Mouse (Mus musculus): ENCODE measurements at regions not wholly inside any gene's neighbourhood (a gene's known extent, or its start where the extent isn't known, plus 50 kb on each side); places are given as distances from the start of the nearest gene placed in this dataset.

DNA sequence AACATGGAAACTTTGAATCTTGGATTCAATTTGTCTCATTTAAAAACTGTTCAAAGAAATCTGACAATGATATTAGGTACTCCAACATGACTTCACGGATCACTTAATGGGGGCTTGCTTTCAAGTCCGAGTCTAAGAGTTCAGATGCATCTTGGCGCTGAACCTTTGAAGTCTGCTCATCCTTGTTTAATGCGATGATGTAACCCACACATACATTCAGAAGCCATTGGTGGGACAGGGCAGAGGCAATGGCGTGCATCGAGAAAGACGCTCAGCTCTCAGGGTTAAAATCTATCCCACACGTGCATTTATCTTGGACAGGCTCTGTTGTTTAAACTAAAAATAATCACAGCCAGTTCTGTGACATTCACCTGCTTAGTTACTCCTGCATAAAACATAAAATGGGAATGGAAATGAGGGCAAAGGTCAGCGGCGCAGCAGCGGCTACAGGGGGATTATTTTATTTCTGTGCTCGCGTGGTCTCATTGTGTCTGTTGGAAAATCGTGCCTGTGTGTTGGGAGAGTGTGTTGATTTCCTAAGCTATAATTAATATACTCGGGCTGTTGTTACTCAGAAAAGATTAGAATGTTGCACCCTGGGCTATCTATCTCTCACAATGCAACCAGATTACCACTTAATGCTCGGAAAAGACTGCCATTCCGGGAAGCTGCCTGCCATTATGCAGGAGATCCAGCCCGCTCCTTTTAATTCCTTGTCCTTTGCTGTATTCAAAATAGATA lies 754.5 kb downstream of the Nedd1 start:
- no peak for DNase-seq (ENCODE audit: low spot score in 2 of 2)

DNA sequence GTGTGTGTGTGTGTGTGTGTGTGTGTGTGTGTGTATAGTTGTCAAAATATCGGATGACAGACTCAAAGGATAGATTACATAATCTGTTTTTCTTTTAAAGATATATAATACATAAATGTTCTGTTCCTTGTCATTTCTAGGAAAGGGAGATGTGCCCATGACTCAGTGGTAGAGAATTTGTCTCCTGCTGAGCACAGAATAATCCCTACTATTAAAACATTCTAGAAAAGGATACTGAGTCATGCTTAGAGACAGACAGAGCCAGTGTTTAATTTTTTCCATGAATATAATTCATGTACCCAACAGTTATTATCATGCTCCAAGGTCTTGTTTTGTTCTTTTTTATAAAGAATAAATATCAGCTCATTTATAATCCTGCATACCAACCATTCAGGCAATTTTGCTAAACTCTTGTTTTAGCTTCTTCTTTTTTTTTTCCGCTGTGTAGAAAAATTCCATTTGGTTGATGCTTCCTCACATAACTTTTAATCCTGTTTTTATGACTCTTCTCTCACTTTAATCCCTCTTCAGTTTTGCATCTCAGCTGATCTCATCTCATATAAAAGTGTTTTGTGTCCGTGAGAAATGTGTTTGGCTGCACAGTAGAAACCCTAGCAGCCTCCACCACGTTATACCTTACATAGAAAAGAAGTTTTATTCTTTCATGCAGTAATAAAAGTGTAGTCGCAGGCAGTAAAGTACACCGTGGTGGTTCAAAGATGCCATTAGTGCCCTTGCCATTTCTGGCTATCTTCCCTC lies 762.3 kb downstream of the Nedd1 start:
- DNase-seq (ENCODE audit: low spot score in 2 of 2) = no peak

DNA sequence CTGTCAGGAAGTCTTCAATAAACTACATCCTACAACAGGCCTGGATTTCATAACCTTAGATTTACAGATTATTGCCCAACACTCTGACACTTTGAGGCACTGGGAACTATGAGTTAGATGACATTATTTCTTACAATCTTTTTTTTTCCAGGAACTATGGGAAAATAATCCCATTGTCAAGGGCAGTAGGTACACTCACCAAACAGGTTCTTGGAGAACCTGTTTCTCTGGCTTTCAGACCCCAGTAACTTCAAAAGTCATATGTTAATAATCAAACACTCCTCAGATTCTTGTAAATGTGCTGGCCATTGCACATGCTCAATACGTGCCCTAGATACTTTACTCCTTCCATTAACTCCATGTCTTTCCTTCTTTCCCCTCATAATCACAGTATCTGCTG lies 769.1 kb downstream of the Nedd1 start:
- no peak for DNase-seq (ENCODE audit: low spot score in 2 of 2)

DNA sequence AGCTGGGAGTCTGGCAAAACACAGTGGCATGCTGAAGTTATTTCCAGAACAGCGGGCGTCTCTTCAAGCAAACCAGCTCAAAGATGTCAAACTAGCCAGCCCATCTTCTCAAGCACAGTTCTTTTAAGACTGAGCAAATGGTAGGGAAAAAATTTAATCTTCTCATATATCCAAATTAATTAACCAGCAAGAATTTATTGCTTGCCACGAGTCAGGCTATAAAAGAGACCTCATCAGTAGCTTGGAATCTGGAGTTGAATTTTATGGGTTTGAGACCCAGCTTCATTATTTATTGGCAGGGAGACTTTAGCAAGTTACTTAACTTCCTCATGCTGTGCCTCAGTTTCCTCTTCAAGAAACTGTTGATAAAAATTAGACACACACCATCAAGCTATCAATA lies 742.5 kb upstream of the Tmpo start:
- no peak for DNase-seq (ENCODE audit: low spot score in 2 of 2)

DNA sequence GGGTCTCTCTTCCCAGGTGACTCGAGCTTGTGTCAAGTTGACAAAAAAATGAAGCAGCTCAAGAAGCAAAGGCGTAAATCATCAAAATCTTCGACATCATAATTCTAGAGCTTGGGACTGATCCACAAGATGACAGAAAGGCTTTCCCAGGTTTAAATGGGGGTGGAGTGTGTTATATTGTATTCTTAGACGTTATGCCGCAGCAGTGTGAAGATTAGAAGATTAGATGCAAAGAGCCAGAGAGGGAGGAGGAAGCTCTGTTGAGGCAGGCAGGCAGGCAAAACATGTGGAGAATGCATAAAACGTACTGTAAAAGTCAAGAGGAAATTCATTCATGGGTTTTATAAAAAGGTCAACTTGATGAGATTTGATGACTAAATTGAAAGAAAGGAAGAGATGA lies 708.7 kb upstream of the Tmpo start:
- no peak for DNase-seq (ENCODE audit: low spot score in 2 of 2)

DNA sequence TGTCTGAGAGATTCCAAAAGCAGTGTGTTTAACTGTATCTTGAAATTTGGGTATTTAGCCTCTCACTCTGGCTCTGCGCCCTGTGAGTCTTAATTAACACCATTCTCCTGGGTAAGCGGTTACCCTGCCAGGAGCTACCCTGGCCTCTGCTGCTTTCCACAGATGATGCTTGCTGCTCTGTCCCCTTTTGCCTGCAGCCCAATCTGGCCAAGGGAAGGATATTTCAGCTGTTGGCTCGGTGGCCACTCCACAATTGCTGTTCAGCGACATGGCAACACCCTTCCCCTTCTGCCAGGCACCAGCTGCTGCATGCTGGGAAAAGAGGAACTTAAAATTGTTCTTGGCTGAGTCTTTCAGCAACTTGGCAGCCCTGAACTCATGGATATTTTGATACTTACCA lies 707.4 kb upstream of the Tmpo start:
- DNase-seq (ENCODE audit: low spot score in 2 of 2) = peak in 1 of 2 experiments; percentile 46

DNA sequence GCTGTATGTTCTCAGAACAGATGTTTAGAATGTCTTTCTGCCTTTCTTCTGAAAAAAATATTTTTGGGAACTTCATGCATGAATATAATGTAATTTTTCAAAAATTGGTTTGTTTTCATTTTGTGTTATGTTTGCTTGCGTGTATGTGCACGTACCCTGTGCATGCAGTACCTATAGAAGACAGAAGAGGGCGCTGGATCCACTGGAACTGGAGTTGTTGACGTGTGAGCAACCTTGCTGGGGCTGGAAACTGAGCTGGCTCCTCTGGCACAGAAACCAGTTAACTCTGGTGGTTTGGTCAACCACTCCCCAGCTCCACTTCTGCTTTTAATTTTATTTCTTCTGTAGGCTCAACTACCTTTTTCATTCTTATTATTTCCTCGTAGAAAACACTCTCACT lies 702.0 kb upstream of the Tmpo start:
- no peak for DNase-seq (ENCODE audit: low spot score in 2 of 2)

DNA sequence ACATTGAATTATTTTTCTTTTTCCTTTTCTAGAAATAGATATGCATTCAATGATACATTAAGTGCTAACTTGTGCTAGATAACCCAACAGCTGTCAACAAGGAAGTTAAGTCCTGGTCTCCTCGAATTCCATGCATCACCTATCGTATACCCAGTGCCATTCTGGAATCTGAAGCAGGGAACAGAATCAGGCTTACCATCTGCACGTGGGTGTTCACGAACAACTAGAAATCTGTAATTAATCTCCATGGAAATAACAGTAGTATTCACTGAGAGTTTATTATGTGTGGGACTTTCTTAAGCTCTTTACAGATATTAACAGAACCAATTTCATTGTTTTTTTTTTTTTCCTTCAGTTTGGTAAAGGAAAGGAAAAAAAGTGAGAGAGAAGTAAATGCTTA lies 701.4 kb upstream of the Tmpo start:
- peak in 1 of 2 experiments; percentile 54 for DNase-seq (ENCODE audit: low spot score in 2 of 2)

DNA sequence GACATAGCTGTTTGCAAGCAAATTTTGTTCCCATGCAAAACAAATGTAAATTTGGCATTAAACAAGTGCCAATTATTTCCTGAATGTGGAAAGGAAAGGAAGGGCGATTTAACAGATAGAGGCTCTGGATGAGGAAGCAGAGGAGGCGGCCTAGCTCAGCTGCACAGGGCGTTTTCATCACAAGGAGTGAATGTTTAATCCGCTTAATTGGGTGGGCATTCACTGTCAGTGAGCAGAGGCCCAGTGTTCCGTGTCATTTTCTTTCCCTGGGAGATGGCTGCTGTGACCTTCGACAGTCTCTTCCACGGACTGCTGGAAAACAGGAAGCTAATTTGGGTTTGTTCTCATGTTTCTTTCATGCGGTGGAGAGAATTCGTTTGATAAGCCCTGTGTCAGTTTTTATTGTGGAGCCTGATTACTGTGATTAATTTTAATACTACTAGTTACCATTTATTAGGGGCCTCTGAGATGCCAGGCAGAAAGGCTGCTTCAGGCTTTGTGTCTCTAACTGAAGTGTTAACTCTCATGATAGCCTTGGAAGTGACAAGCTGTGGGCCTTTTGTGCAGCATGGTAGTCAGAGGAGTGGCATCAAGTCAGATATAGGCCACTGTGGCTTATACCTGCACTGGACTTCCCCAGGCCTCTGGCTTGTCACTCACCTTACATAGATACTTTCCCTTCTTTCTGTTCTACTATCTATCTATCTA lies 700.6 kb upstream of the Tmpo start:
- DNase-seq (ENCODE audit: low spot score in 2 of 2) = no peak

DNA sequence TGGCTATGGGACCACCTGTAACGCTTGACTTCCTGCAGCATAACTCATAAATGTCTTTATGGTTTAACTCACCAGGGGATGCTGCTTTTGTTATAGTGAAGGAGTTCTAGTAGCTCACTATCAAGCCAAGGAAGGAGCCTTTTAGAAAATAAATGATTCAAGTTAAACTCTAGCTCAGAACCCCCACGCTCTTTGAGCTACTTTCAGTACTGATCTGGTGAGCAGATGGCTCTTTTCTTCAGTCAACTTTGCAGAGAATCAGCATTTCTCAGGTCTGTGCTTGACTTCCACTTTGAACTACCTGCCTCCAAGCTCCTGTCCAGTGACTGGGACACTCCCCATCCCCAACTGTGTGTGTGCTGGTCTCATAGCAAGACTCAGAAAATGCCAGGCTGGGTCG lies 694.3 kb upstream of the Tmpo start:
- DNase-seq (ENCODE audit: low spot score in 2 of 2) = peak in 1 of 2 experiments; percentile 20

DNA sequence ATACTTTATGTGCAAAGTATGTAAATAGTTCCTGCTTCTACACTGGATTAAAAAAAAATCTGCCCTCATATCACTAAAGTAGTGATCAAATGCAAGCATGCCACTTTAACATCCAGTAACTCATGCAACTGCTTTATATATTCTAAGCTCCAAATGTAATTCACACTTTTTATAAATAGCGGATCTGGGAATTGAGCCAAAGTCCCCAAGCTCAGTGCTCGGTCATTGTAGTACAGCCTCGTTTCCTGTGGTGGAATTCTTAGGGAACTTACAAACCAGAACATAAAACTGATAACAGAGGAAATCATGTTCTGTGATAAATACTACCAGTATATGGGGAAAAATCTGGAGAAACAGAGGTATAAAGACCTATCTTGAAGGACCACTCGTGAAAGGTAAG lies 690.1 kb upstream of the Tmpo start:
- no peak for DNase-seq (ENCODE audit: low spot score in 2 of 2)

DNA sequence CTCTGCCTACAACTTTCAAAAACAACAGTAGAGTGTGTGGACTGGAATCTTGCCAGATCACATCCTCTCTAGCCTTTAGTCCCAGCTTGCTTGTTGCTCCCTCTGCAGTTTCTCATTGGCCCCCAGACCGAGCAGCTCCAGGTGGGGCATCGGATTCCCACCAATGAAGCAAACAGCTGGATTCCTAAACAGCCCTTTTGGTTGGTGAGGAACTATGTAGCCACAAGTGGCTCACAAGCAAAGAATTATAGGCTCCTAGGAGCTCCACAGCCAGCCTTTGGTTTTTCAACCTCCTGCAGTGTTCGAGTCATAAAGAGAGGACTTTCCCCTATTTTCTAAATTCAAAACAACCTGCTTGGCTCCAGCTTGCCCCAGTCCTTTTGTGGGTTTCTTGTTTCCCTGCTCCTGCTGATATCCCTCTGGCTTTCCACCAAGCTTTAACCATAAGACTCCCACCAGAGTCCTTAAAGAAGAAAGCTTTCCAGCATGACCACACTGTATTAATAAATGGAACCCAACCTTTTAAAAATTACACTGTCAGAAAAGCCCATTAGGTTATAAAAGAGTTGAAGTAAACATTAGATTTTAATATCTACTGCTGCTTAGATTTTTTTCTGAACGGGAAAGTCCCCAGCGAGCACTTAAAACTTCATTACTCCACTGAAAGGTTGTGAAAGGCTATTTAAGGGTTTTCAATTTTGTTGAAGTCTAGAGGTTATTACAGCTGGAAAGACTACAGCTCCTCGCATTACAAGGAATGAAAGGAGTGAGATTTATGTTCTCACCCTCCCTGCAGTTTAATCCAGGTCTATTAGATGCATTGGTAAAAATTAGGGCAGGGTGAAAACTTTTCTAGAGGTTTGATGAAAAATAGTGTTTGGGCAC lies 677.8 kb upstream of the Tmpo start:
- no peak for DNase-seq (ENCODE audit: low spot score in 2 of 2)

DNA sequence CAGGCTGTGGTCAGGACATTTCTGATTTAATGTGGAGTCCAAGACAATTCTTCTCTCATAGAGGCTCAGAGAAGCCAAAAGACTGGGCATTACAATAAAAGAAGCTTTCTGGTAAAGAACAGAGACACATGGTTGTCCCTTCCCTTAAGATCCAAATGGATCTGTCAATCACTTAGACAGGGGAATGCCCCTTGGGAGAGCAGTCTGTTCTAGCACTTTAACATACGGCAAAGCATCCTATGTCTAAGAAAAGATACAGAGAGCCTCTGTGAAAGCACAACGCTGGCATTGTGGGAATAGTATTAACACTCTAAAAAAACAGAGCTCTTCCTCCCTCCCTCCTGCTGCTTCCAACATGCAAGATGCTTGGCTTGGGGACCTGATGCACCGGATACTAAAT lies 646.0 kb upstream of the Tmpo start:
- DNase-seq (ENCODE audit: low spot score in 2 of 2) = peak in 1 of 2 experiments; percentile 11

DNA sequence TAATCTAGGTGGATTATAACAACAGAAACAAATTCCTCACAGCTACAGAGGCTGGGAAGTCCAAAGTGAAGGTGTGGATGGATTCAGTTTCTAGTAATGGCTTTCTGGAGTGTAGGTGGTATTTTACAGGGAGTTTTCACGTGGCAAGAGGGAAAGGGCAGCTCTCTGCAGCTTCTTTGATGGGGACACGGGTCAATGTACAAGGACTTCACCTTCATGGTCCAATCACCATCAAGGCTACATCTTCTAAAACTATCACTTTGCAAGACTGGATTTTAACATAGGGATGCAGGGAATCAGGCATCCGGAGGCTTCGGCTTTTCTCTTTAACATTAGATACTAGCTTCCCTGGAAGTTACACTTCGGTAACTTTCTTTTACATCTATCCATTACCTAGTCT lies 642.4 kb upstream of the Tmpo start:
- DNase-seq (ENCODE audit: low spot score in 2 of 2) = no peak

DNA sequence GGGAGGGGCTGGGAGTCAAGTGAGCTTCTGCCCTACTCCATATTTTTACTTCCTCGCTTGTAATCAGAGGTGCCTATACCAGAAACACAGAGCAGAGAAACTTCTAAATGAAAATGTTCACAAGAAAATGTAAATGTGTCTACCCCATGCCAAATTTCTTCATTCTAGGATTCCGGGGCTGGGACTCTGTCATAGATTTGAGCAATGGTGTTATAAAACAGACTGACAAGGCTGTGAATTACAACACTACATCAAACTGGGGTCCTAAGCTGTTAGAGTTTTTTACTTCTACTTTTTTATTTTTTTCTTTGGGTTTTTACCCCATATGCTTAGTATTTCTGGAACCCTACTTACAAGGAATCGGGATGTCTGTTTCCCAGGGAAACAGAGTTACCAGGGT lies 623.8 kb upstream of the Tmpo start:
- no peak for DNase-seq (ENCODE audit: low spot score in 2 of 2)

Small RNA genes lying in the stretch of these regions (microRNA-seq; reads per million reads assigned to microRNA genes)
- gene Gm22582 (0 reads per million in 2 experiments), gene Mir1251 (0.49 to 4.3 reads per million in 2 experiments), gene Mir135a-2 (13.5 to 14.3 reads per million in 2 experiments)

Measured in layer of hippocampus, adult 18-20 months (tissue).